Mouse (Mus musculus) kidney, postnatal 14 days (tissue): ENCODE results near the gene Gm17018.
A peak's percentile ranks its signal among the peaks of the same experiment; 100 is the strongest.

Experiments used
- DNase-seq: peaks from one replicate; pipeline ENCODE4 v3.0.0; 2022; ENCODE audit warnings: mixed read lengths

The Gm17018 gene

DNA sequence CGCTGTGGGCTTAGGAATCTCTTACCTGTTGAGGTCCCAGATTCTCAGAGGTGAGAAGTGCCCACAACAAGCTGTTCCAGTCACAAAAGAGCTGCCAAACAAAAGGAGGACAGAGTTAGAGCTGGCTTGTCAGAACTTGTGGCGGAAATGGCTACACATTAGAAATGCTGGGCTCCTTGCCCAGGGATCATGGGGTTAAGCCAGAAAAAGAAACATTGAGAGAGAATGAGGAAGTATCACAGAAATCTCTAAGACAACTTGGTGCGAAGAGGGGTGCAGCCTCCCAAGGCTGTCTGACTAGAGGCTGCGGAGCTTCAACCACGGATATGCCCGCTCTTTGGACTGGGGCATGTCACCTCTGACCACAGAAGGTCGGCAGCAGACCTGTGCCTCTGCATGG, 31.3 kb downstream of the Gm17018 start:
- peak; percentile 87 for DNase-seq

DNA sequence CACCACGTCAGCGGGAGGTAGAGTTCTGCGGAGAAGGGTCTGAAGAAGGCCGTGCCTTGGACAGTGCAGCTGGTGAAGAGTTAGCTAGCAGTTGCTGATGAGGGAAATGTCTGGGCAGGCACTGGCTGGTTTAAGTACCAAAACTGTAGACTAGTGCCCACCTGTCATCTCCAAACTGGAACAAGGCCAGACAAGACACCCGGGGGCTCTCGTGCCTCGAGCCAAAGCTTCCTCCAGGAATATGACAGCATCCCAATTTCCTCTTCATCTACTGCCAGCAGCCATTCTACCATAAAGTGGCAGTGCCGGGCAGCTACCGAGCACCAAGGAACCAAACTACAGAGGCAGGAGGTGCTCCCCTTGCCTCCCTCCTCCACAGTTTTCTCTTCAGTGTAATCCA, 32.5 kb downstream of the Gm17018 start:
- DNase-seq, result no peak

DNA sequence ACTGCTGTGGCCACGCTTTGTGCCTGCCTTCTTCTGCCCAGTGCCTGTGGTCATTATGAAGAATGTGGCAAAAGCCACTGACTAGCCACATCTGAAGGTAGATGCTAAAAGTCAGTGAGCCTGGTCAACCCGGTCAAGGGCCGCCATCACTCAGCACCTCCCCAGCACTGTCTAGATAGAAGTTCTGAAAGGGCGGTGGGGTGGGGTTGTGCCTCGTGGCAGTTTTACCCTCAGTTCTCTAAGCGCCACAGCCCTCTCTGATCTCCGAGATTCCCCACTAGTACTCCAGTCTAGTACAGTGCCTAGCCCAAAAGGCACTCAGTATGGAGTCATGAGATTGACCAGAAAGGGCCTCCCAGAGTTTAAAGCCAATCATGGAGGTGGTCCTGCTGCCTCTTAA, 33.7 kb downstream of the Gm17018 start:
- DNase-seq, result no peak

GRCm38 (mm10) chr19:45595481-45595880, 35.1 kb downstream of the Gm17018 start:
- DNase-seq, result no peak

DNA sequence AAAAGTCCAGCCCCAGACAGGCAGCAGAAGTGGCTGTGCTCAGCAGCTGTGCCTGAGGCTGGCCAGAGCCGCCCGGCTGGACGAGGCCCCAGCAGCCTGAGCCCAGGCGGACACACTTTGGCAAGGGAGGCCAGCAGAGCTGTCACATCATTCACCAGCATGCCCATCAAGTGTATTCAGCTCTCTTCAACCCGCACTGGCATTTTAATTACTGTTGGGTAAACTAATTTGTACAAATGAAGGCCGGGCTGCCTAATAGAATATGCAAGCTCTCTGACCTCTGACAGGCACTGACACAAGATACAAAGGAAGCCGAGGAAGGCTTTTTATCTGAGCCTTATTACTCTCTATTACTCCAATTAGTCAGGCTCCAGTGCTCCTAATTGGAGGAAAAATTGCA, 35.6 kb downstream of the Gm17018 start:
- DNase-seq, result no peak

DNA sequence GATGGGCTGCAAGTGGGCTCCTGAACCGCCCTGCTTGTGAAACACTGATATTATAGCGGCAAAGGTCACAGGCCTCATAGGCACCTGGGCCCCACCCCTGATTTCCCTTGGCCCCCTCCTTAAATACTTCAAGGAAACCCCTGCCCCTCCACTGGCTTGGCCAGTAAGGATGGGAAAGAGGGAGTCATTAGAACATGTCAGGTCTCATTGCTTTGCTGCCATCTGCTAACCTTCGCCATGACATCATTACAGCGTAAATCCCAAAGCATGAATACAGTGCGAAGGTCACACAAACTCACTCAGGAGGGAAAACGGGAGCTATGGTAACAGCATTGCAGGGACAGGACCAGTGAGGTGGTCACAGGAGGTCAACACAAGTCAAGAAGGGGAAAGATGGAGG, 36.0 kb downstream of the Gm17018 start:
- DNase-seq, result no peak

- DNase-seq, result no peak
These were observed 36.7 kb downstream of the Gm17018 start for GRCm38 (mm10) chr19:45597106-45597505.

DNA sequence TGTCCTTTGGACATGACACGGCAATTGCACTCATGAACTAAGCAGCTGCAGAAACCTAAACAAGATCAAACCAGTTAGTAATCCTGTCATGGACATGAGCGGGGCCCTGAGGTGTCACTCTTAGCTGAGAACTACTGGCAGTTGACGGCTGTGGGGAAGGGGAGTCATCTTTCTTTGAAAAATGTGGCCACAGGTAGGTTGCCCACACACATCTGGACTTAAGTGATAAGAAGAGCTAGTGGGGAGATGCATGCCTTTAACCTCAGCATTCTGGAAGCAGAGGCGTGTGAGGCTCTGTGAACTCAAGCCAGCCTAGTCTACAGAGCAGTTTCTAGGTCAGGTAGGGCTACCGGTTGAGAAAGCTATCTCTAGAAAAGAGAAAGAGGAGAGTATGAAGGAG, 42.2 kb downstream of the Gm17018 start:
- DNase-seq, result no peak

- no peak for DNase-seq
These were observed 46.3 kb downstream of the Gm17018 start for GRCm38 (mm10) chr19:45606701-45607100.

GRCm38 (mm10) chr19:45607479-45607878, 47.1 kb downstream of the Gm17018 start:
- no peak for DNase-seq

- DNase-seq, result no peak
These were observed 48.4 kb downstream of the Gm17018 start for GRCm38 (mm10) chr19:45608648-45609339.

- no peak for DNase-seq
These were observed 50.4 kb downstream of the Gm17018 start for GRCm38 (mm10) chr19:45610823-45611222.

DNA sequence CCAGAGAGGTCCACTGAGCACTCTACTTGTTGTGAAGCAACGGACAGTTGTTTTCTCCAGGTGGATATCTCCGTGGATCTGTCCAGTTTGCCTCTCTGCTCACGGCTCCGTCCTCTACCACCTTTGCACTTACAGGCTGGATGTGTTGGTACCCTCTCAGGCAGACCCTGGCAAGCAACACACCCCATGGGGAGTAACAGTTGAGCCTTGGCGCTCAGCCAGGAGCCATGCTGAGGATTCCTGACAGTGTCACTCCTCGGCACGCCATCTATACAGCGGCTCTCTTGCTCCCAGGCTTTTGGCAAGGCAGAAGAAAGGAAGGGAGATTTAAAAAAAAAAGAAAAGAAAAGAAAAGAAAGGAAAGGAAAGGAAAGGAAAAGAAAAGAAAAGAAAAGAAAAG, 54.0 kb downstream of the Gm17018 start:
- no peak for DNase-seq

- DNase-seq, result no peak
These were observed 54.5 kb downstream of the Gm17018 start for GRCm38 (mm10) chr19:45614928-45615327.

DNA sequence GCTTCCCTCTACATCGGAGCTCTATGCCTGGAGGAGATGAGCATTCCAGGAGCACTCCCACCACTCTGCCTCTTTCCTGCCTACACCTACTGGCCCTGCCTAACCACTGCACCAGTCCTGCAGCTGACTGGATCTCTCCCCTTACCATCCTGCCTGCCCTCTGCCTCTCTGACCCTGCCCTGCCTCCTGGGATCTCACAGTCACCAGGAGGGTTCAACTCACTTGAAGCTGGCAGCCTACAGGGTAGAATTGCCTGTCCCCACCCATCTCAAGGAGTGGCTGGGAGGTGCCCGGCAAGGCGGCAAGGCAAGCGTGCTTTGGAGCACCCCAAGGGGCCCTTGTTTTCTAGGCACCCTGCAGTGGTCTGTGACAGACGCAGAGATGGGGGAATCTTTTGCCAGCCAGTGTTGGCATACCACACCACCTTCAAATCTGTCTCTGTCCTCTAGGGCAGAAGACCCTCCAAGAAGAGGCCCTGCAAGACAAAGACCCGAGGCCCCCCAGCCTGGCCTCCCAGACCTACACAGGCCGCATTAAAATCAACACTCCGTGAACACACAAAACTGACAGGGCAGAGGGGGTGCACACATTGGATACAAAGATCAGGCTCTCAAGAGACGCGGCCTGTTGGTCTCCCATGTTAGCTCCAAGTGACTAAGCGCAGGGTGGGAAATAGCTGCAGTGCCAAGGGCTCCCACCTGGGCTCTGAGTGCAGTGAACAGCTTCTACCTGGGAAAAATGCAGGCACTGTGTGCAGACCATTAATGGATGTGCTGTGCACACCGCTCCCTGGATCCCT, 55.2 kb downstream of the Gm17018 start:
- DNase-seq, result no peak

DNA sequence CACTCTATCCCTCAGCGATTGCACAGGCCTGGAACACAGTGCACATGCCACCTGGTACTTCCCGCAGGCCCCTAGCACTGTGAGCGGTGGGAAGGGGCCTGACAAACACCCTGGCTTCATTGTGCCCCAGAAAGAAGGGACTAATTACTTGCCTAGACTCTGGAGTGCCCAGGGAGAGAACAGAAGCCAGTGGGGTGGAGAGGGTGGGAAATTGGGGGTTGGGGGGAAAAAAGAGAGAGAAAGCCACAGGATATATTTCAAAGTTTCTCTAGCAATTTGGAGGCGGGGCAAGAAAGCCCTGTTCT, 55.8 kb downstream of the Gm17018 start:
- DNase-seq, result no peak

- no peak for DNase-seq
These were observed 56.3 kb downstream of the Gm17018 start for GRCm38 (mm10) chr19:45616735-45617134.

DNA sequence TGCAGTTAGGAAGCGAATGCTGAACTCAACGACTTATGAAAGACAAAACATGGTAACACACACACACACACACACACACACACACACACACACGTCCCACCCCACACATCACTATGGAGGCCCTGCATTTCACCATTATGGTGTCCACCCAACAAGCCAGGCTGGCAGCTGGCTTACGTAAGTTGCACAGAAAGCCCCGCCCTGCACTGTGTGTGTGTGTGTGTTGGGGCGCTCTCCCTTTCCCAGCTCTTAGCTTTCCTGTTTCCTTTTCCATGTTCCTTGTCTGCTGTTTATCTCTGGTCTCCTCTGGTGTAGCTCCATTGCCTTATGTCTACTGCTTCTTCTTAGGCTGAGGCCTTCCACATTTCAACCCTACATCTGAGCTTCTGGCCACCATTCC, 57.8 kb downstream of the Gm17018 start:
- DNase-seq, result no peak

DNA sequence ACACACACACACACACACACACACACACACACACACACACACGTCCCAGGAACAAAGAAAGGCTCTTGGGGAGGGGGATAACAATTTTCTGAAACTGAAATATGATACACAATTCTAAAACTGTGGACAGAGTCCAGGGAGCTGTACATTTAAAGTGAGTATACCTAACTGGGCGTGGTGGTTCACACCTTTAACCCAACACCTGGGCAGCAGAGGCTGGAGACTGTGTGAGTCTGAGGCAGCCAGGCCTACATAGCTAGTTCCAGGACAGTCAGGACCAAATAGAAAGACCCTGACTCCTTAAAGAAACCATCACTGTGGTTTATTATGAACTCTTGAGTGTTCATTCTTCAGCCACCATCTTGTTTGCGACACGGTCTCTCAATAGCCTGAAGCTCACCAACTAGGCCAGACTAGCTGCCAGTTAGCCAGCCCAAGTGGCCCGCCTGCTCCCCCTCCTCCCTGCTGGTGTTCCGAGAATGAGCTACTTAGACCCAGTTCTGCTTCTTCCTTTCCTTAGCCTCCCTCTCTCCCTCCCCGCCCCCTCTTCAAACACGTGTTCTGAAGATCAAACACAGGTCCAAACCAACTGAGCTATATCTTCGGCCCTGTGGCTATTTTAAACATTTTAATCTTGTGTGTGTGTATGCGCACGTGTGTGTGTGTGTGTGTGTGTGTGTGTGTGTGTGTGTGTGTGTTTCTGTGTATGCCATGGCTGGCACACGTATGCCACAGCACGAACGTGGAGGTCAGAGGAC, 59.5 kb downstream of the Gm17018 start:
- no peak for DNase-seq

DNA sequence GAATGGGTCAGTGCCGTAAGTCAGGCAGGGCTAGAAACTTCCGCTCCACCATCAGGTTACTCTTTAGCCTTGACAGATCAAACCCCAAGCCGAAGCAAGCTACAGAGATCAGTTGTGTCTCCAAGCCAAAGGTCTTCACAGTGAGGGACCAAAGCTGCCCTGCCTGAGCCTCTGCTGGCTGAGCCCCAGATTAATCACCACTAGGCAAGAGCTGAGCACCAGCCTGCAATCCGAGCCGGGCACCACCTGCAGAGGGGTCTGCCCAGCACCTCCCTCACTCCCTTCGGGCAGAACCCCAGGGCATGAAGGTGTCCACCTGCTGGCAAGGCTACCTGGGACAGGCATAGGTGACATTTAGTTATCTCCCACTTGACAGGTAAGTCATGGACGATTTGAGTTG, 60.6 kb downstream of the Gm17018 start:
- peak; percentile 21 for DNase-seq

DNA sequence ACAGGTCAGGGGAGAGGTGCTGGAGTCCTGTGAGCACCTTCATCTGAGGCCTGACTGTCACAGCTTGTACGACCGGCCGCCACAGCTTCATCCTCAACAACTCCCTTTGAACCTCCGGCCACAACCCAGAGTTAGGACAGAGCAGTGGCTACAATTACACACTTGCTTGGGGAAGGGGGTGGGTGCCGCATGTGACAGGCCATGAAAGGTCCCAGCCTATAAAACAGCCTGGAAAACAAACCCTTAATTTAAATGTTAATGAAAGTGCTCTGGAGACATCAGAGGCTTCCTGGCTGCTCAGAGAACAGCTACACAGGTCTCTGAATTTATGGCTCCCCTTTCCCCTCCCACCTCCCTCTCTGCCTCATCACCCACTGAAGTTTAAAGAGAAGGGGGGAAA, 61.7 kb downstream of the Gm17018 start:
- no peak for DNase-seq

DNA sequence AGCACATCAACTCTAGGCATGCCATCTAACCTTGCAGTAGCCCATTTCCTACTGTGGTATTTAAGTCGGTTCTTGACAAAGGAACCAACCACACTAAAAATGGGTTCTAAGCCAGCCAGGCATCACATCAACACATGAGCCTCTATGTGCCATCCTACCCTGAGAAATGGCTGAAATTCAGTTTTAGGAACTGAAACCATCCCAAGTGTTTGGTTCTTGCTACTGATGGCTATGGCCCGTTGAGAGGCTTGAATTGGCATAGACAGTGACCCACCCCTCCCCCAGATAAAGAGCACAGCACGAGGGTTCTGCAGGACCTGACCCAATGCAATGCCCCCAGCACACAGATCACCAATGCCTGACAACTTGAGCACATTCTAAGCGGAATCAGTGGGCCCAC, 63.3 kb downstream of the Gm17018 start:
- DNase-seq, result no peak

- DNase-seq, result no peak
These were observed 66.6 kb downstream of the Gm17018 start for GRCm38 (mm10) chr19:45627036-45627435.

- no peak for DNase-seq
These were observed 68.2 kb downstream of the Gm17018 start for GRCm38 (mm10) chr19:45628649-45629048.
